Mouse (Mus musculus): ENCODE data around the gene A730046J19Rik. TPM values are rescaled to one million over a fixed set of nuclear protein-coding genes. Genes with fewer than 3 reads are reported as not detected.

A730046J19Rik gene
- total RNA-seq (2014; rRNA removed) (0.11 and 0.14 TPM in 2 replicates), polyA plus RNA-seq (2015; fragmentation: Nextera tagmentation; extraction: Ambion mirVana) (0.25 and 0.28 TPM in 2 replicates)

DNA sequence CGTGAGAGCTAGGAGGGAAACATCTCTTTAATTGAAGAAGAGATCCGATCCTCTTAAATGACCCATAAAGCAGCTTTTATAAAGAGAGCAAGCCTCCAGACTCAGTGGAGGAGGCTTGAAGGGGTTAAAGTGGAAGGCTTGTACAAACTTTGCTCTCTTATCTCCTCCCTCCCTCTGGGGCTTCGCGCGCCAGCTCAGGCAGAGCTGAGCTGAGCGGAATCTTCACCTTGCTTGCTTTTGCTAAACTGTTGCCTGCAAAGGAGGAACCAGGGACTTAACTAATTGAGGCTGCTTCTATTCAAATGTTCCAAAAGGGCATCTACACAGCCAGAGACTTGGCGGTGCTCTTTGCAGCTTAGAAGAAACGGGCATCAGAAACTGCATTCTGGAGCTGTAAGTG lies at the start of gene A730046J19Rik:
A730046J19Rik (plus strand) TSS at position 173 of the 400 bp plus-strand sequence.
- Histone ChIP-seq H3K4me1 (ENCODE audit: insufficient read depth, low read length) (no peaks in the 10 kb centered on the region), H3K27me3 (ENCODE audit: insufficient read depth, low read length) (no peaks in the 10 kb centered on the region), H3K4me2 (ENCODE audit: low read depth, low read length, poor library complexity, severe bottlenecking) (peak within 1 kb of the TSS; percentile 44), H3K36me3 (ENCODE audit: insufficient read depth, low read length) (no peaks in the 10 kb centered on the region), H3K27ac (ENCODE audit: low read depth, low read length) (no peak within 1 kb of the TSS), H3K4me3 (ENCODE audit: low read depth, low read length) (peak within 1 kb of the TSS; percentile 24), H3K9me3 (ENCODE audit: low read length) (no peaks in the 10 kb centered on the region), H3K9ac (replicated peaks; ENCODE audit: low read length, poor library complexity, severe bottlenecking) (no peak within 1 kb of the TSS)
- WGBS, result 27% methylated on average over 8 of the region's 8 CpGs
- ATAC-seq (ENCODE audit: low FRiP score) (no peak), DNase-seq (ENCODE audit: low spot score) (no peak)
- no peak for TF ChIP-seq CTCF (IDR thresholded peaks at IDR 0.05)

DNA sequence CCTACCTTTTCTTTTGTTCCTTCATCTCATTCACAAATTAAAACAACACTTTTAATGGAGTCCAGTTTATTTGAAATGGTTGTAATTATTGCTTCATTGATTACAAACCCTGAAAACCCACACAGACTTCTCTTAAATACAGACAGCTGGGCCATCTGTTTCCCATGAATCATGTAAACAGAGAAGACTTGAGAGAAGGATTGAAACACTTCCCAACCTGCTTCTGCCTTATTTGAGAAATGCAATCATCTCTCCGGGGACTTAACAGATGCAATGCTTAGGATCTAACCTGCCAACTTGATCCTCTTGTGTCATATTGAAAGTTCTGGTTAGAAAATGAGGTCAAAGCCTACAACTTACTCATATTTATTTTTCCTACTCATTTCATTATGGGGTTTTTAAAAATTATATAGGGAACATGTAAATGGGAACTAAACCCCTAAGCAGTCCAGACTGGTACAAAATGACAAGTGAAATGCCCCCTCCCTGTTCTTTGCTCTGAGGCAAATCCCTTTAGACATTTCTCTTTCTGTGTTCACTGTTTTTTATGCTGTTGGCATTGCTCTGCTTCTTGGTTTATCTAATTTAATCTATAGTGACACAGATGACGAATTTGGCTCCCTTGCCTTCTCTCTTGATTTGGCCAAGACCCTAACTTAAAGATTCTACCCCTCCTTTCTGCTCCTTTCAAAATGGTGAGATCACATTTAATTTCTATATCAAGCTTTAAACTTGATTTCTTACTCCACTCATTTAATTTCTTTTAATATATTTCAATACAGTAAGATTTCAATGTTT lies 48.7 kb upstream of the A730046J19Rik start:
- 59% methylated on average over 2 of the region's 2 CpGs for WGBS
- ATAC-seq (ENCODE audit: low FRiP score) (no peak), DNase-seq (ENCODE audit: low spot score) (peak; percentile 51)
- no peak overlapping the region for H3K9ac ChIP-seq (replicated peaks; ENCODE audit: low read length, poor library complexity, severe bottlenecking)
- H3K9me3 ChIP-seq (ENCODE audit: low read length), result no peaks in the 10 kb centered on the region
- H3K4me2 ChIP-seq (ENCODE audit: low read depth, low read length, poor library complexity, severe bottlenecking), result no peak overlapping the region
- TF ChIP-seq CTCF (IDR thresholded peaks at IDR 0.05), result no peak
- H3K4me3 ChIP-seq (ENCODE audit: low read depth, low read length), result no peak overlapping the region
- no peaks in the 10 kb centered on the region for H3K27me3 ChIP-seq (ENCODE audit: insufficient read depth, low read length)
- no peaks in the 10 kb centered on the region for H3K36me3 ChIP-seq (ENCODE audit: insufficient read depth, low read length)
- no peak overlapping the region for H3K27ac ChIP-seq (ENCODE audit: low read depth, low read length)
- no peaks in the 10 kb centered on the region for H3K4me1 ChIP-seq (ENCODE audit: insufficient read depth, low read length)

DNA sequence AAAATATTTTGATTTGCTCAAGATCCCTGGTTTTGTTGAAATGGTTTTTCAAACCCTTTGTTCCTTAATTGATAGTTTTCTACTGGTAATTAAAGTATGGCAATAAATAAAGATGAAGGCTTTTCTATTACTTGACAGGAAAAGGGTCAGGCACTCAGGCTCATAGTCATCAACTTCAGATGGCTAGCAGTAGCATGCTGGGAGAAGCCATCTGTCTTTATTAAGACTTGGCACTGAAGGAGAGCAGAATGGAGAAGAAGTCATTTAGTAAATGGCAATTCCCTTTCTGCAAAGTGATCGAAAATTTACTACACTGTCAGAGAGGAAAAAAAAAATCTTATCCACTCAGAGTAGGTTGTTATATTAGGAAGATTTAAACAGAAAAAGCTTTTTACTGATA lies 17.2 kb upstream of the A730046J19Rik start:
- Histone ChIP-seq H3K4me1 (ENCODE audit: insufficient read depth, low read length) (no peaks in the 10 kb centered on the region), H3K4me3 (ENCODE audit: low read depth, low read length) (no peak overlapping the region), H3K27ac (ENCODE audit: low read depth, low read length) (no peak overlapping the region), H3K9me3 (ENCODE audit: low read length) (no peaks in the 10 kb centered on the region), H3K36me3 (ENCODE audit: insufficient read depth, low read length) (no peaks in the 10 kb centered on the region), H3K9ac (replicated peaks; ENCODE audit: low read length, poor library complexity, severe bottlenecking) (no peak overlapping the region), H3K4me2 (ENCODE audit: low read depth, low read length, poor library complexity, severe bottlenecking) (no peak overlapping the region), H3K27me3 (ENCODE audit: insufficient read depth, low read length) (no peaks in the 10 kb centered on the region)
- ATAC-seq (ENCODE audit: low FRiP score) (no peak), DNase-seq (ENCODE audit: low spot score) (peak; percentile 15)
- WGBS, result 91% methylated on average over 1 of the region's 1 CpGs
- no peak for TF ChIP-seq CTCF (IDR thresholded peaks at IDR 0.05)

DNA sequence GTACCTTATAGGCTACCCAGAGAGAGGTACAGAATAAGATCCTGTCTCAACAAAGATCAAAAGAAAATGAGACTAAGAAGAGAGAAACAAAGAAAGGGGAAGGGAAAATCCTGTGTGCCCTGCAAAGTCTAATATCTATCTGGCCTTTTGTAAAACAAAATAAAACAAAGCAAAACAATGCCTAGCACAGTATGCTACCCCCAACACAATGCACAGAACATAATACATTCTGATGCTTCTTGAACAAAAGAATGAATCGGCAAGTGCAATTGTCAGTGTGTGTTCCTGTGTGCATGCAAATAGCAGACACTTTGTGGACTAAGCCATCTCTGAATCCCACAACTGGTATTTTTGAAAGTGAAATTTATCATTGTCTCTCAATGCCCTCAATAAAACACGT lies 3.5 kb upstream of the A730046J19Rik start:
- Histone ChIP-seq H3K9ac (replicated peaks; ENCODE audit: low read length, poor library complexity, severe bottlenecking) (no peak overlapping the region), H3K9me3 (ENCODE audit: low read length) (no peaks in the 10 kb centered on the region), H3K4me1 (ENCODE audit: insufficient read depth, low read length) (no peaks in the 10 kb centered on the region), H3K4me3 (ENCODE audit: low read depth, low read length) (no peak overlapping the region), H3K4me2 (ENCODE audit: low read depth, low read length, poor library complexity, severe bottlenecking) (no peak overlapping the region), H3K27me3 (ENCODE audit: insufficient read depth, low read length) (no peaks in the 10 kb centered on the region), H3K36me3 (ENCODE audit: insufficient read depth, low read length) (no peaks in the 10 kb centered on the region), H3K27ac (ENCODE audit: low read depth, low read length) (no peak overlapping the region)
- DNase-seq (ENCODE audit: low spot score) (no peak), ATAC-seq (ENCODE audit: low FRiP score) (no peak)
- TF ChIP-seq CTCF (IDR thresholded peaks at IDR 0.05), result no peak
- WGBS, result 31% methylated on average over 2 of the region's 2 CpGs

DNA sequence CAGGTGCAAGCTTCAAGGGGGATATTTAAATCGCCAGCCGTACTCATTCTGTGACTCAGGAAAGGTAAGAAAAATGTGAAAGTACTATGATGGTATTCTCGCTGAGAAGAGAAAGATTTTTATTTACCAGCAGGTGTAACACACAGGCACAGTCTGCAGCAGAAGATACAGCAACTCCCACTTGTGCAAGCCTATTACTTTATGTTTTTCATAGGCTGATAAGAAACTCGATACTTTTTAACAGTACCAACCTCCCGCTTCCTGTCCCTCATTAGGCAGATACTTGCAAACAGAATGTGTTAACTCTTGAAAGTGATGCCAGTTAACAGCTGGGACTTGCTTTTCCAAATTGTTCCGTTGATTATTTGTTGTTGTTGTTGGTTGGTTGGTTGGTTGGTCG lies 616 bp downstream of the A730046J19Rik start:
- H3K9me3 ChIP-seq (ENCODE audit: low read length), result no peaks in the 10 kb centered on the region
- ATAC-seq (ENCODE audit: low FRiP score), result no peak
- H3K4me1 ChIP-seq (ENCODE audit: insufficient read depth, low read length), result no peaks in the 10 kb centered on the region
- H3K27ac ChIP-seq (ENCODE audit: low read depth, low read length), result no peak overlapping the region
- no peaks in the 10 kb centered on the region for H3K36me3 ChIP-seq (ENCODE audit: insufficient read depth, low read length)
- peak overlapping the region; percentile 24; the same call in 1 of the 2 replicates for H3K4me3 ChIP-seq (ENCODE audit: low read depth, low read length)
- no peaks in the 10 kb centered on the region for H3K27me3 ChIP-seq (ENCODE audit: insufficient read depth, low read length)
- WGBS, result 41% methylated on average over 7 of the region's 7 CpGs
- no peak for TF ChIP-seq CTCF (IDR thresholded peaks at IDR 0.05)
- peak overlapping the region; percentile 44 for H3K4me2 ChIP-seq (ENCODE audit: low read depth, low read length, poor library complexity, severe bottlenecking)
- DNase-seq (ENCODE audit: low spot score), result no peak
- no peak overlapping the region for H3K9ac ChIP-seq (replicated peaks; ENCODE audit: low read length, poor library complexity, severe bottlenecking)

DNA sequence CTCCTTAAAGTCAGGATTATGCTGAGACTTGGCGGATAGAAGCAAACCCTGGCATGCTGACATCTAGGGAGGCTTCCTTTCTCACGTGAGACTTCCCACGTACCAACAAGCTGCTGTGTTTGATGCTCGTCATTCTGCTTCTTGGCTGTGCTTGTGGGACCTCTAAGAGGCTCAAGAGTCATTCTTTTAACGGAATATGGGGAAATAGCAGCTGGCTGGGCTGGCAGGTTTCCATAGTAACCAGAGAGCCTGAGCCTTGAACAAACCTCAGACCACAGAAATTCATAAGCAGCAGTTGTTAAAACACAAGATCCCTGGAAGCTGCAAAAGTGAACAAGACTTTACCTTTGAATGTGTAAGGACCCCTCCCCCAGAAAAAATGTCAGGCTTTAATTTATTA lies 9.4 kb downstream of the A730046J19Rik start:
- DNase-seq (ENCODE audit: low spot score), result peak; percentile 35
- Histone ChIP-seq H3K9ac (replicated peaks; ENCODE audit: low read length, poor library complexity, severe bottlenecking) (no peak overlapping the region), H3K9me3 (ENCODE audit: low read length) (no peaks in the 10 kb centered on the region), H3K27me3 (ENCODE audit: insufficient read depth, low read length) (no peaks in the 10 kb centered on the region), H3K27ac (ENCODE audit: low read depth, low read length) (no peak overlapping the region), H3K36me3 (ENCODE audit: insufficient read depth, low read length) (no peaks in the 10 kb centered on the region), H3K4me2 (ENCODE audit: low read depth, low read length, poor library complexity, severe bottlenecking) (no peak overlapping the region), H3K4me3 (ENCODE audit: low read depth, low read length) (no peak overlapping the region), H3K4me1 (ENCODE audit: insufficient read depth, low read length) (no peaks in the 10 kb centered on the region)
- no peak for TF ChIP-seq CTCF (IDR thresholded peaks at IDR 0.05)
- whole genome bisulfite sequencing, result 29% methylated on average over 5 of the region's 5 CpGs
- no peak for ATAC-seq (ENCODE audit: low FRiP score)

Other genes starting within 250 kb of the A730046J19Rik start
- 245 and 363 TPM in 2 replicates for gene Dcx, start 220.4 kb upstream of the A730046J19Rik start, total RNA-seq (2014; rRNA removed)
- gene Dcx, start 220.4 kb upstream of the A730046J19Rik start, polyA plus RNA-seq (2015; fragmentation: Nextera tagmentation; extraction: Ambion mirVana), result 112 and 134 TPM in 2 replicates
- 11.3 and 24.3 TPM in 2 replicates for gene Alg13, start 164.1 kb downstream of the A730046J19Rik start, total RNA-seq (2014; rRNA removed)
- gene Alg13, start 164.1 kb downstream of the A730046J19Rik start, polyA plus RNA-seq (2015; fragmentation: Nextera tagmentation; extraction: Ambion mirVana), result 11.3 and 13.2 TPM in 2 replicates